Mouse (Mus musculus) embryo, embryonic 10.5 days (tissue): ENCODE results near the gene Hspa5.
"Not testable (repeated sequence)": the region's sequence is repeated elsewhere in the genome, so short reads cannot be mapped to it uniquely, and the experiment has no call there.

Experiments used
- DNase-seq: peaks from one replicate; pipeline ENCODE4 v3.0.0-alpha.2; 2015; ENCODE audit warnings: low spot score

Gene Hspa5

DNA sequence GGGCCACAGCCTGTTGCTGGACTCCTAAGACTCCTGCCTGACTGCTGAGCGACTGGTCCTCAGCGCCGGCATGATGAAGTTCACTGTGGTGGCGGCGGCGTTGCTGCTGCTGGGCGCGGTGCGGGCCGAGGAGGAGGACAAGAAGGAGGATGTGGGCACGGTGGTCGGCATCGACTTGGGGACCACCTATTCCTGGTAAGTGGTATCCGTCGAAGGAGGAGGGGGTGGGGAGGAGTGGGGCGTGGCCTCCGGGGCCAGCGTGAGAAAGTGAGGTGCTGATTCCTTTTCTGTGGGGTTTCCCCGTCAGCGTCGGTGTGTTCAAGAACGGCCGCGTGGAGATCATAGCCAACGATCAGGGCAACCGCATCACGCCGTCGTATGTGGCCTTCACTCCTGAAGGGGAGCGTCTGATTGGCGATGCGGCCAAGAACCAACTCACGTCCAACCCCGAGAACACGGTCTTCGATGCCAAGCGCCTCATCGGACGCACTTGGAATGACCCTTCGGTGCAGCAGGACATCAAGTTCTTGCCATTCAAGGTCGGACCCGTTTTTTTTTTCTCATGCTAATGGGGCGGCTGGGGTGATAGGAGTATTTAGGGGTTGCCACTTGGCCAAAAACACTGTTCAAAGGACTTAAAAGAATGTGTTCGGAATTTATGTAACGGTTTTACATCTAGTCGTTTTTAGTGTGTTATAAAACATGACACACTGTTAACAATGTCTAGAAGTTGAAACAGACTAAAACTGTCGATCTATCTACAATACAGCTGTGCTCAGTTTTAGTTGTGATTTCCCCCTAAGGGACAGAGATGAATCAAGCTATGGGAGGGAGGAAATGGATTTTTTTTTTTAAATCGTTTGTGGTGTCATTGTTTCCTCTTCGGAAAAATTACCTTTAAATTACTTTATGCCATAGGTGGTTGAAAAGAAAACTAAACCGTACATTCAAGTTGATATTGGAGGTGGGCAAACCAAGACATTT, 774 bp downstream of the Hspa5 start:
- DNase-seq, result peak; percentile 65

DNA sequence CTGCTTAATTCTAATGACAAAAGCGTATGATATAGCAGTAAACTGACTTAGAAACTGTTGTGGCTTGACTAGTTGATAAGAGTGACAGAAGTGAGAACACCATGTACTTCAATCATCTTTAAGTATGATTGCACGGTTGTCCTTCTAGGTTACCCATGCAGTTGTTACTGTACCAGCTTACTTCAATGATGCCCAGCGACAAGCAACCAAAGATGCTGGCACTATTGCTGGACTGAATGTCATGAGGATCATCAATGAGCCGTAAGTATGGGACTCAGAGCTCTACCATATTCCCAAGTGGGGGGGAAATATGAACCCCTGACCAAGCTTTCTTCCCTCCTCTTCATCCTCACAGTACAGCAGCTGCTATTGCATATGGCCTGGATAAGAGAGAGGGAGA, 1.9 kb downstream of the Hspa5 start:
- DNase-seq, result no peak

DNA sequence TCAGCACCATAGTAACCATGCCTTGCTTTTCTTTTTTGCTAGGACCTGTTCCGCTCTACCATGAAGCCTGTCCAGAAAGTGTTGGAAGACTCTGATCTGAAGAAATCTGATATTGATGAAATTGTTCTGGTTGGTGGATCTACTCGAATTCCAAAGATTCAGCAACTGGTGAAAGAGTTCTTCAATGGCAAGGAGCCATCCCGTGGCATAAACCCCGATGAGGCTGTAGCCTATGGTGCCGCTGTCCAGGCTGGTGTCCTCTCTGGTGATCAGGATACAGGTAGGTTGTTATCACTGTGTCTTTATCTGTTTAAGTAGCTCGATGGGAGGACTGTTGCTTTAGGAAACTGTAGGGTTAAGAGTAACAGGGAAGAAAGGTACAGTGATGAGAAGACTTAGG, 2.7 kb downstream of the Hspa5 start:
- no peak for DNase-seq

DNA sequence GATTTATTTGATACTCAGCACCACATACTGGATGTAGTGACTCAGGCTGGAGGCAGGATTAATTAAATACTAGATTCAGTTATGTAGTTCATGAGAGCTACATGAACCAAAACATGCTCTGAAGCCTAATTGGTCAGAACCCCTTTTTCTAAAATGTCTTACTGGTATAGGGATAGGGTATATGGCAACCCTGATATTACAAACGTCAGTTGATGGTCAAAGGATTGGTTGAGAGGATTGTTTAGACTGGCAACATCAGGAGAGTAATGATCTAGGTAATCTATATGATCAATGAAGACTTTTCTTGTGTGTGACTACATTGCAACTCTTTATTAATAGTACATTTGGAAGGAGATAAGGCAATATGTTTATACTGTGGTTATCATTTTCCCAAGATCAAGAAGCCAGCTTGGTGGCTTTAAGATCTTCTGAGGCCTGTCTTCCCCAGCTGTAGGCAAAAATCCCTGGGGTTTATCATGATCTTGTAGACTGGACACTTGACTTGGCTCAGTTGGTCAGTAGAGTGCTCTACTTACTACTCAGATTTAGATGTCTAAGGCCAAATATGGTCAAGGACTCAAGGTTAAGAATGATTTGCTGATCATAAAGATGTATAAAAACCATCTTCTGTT, 5.6 kb downstream of the Hspa5 start:
- DNase-seq, result no peak

DNA sequence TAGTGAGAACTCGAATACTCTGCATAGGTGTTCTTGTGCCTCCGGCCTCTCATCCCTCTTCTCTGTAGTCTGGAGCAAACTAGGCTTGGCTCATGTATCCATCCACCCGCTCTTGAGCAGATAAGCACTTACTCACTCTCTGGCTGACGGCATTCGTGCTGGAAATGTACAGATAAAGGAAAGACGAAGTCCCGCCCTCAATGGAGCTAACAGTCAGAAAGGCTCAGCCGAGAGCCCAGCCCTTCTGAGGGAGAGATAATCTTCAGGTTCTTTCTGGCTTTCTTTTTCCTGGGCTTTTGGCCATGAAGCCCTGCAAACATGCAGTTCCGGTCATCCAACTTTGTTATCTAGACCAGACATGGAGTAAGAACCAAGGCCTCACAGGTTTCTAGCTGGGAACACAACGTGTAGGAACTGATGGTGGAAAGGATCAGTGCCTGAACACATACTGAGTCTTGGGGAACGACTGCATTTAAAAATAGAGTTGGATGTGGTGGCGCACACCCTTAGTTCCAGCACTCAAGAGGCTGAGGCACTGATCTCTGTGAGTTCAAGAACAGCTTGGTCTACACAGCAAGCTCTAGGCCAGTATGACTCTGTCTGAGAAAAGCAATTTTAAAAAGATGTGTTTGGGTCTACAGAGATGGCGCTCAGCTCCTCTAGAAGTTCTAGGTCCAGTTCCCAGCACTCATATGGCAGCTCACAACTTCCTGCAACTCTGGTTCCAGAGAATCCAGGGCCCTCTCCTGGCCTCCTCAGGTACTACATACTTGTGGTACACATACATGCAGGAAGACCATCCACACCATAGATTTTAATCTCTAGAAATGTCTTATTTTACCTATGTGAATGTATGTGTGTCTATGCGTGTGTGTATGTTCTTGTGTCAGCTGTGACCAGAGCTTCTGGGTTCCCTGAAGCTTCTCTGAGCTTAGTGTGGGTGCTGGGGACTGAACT, 11.6 kb downstream of the Hspa5 start:
- no peak for DNase-seq

GRCm38 (mm10) chr2:34784085-34784484, 12.3 kb downstream of the Hspa5 start:
- DNase-seq, result peak; percentile 62

GRCm38 (mm10) chr2:34790282-34790681, 18.5 kb downstream of the Hspa5 start:
- DNase-seq, result no peak

GRCm38 (mm10) chr2:34792543-34792942, 20.8 kb downstream of the Hspa5 start:
- DNase-seq, result not testable (repeated sequence)

- no peak for DNase-seq
Observed at GRCm38 (mm10) chr2:34794511-34794910, 22.7 kb downstream of the Hspa5 start.

DNA sequence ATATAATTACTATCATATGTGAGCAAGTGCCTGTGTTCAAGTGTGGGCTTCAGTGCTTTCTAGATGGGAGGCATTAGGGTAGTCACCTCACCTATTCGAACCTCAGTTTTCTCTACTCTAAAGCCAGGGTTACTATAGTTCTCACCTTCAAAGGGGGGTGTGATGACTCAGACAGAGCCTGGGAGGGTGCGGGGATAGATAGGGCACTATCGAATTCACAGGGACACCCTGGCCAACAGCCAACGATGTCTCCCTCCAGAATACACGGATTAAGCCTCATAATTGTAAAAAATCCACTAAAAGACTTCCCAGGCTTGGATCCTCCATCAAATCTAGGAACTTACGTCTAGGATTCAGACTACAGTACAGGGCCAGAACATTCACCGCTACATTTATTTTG, 23.7 kb downstream of the Hspa5 start:
- DNase-seq, result no peak

DNA sequence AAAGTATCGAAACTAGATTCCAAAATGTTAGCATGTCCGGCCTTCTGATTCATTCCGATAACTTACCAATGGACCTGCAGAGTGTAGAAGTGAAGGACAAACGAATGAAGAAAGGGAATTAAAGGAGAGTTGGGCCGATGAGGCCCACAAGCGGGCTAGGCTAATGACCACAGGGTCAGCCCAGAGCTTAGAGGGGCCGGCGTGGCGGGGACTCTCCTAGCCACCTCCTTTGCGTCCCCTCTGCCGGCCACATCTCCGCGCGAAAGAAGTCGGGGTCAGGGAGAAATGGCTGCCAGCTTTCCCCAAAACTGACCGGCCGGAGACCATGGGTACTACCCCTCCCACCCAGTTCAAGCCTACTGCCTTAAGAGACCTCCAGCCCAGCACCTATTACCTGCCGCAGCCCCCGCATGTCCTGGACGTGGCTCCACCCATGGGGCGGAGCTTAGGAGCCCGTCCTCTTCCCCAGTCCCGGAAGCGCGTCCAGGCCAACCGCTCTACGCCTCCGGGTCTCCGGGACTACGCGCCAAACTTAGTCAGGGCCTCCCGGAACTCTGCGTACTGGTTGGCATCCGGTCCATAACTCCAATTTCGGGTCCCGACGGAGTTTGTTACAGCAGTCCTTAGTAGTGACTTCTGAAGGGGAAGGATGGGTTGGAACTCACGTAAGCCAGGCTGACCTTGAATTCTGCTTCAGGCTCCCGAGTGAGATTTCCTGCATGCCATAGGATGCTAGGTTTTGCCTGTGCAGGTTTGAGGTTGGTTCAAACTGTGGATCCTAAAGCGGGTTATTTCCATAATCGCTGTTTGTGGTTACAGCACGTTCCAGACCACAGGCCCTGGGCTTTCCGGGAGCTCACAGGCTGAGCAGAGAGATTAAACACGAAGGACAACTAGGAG, 27.8 kb downstream of the Hspa5 start, which contains the start of gene Rabepk:
Gene Rabepk (minus strand): TSS at position 556 of the 900 bp plus-strand sequence.
- DNase-seq, result peak; percentile 93

DNA sequence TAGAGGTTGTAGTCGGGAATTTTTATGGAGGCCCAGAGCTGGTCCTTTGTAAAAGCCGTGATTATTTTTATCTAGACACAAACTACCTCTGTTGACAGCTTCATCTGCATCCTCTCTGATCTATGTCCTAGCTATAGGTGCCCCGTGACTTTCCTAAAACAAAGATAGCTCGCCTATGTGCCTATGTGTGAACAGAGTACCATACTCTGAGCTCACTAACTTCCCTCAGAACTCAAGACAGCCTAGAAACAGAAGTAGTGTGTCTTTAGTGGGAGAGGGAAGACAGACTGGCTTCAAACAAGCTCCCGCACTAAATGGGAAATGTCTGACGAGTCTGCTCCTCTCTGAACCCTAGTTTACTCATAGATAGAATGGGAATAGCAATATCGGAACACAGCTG, 28.6 kb downstream of the Hspa5 start:
- DNase-seq, result no peak

GRCm38 (mm10) chr2:34801516-34802482, 30.0 kb downstream of the Hspa5 start:
- peak; percentile 100 for DNase-seq

DNA sequence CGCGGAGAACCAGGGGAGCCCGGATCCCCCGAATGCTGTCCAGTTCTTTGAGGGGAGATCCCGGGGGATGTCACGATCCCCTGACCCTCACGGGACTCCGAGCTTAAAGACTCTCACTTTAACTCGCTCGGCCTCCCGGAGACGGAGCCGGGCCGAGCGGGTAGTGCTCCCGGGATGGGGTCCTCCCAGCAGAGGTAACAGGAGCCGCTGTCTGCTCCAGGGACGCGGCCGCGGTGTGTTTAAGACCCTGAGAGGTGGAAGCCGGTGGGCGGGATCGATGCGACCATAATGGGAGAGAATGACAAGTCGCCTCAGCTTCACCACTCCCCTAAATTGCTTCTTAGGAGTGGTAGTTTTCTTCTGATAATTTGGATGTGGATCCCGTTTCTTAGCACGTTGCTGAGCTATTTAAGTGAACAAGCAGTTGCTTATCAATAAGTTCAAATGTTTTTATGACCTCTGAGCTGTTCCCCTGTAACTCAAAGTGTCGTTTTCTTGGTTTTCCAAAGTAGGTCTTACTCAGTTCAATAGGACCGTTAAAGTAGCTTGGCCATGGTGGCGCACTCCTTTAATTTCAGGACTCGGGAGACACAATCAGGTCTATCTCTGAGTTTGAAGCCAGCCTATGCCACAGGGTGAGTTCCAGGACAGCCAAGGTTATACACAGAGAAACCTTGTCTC, 30.9 kb downstream of the Hspa5 start:
- peak; percentile 41 for DNase-seq

- DNase-seq, result no peak
Observed at GRCm38 (mm10) chr2:34803746-34804145, 32.0 kb downstream of the Hspa5 start.

- no peak for DNase-seq
Observed at GRCm38 (mm10) chr2:34804172-34804571, 32.4 kb downstream of the Hspa5 start.

GRCm38 (mm10) chr2:34804815-34805214, 33.0 kb downstream of the Hspa5 start:
- DNase-seq, result no peak

DNA sequence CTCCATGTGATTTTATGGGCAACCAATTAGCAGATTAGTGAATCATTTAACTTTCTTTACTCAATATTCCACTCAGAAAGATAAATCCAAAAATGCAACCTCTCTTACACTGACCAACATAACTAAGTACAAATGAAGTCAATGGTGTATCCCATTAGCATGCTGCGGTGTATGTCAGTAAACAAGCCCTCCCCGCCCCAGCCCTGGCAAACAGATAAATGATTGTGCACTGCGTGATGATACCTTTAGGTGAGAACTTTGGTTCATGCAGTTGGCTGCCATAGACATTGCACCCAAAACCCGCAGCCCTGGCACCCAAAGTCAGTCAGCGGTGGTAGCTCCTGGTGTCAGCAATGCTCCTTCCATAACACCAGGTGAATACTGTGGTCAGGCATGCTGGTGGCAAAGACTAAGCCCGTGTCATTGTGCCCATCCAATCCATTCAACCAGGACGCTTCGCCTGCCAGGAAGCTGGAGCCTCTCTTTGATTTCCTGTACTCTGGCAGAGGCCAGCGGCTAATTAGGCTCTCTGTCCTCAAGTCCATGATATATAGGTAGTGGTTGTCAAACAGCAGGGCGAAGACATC, 33.7 kb downstream of the Hspa5 start:
- DNase-seq, result no peak

DNA sequence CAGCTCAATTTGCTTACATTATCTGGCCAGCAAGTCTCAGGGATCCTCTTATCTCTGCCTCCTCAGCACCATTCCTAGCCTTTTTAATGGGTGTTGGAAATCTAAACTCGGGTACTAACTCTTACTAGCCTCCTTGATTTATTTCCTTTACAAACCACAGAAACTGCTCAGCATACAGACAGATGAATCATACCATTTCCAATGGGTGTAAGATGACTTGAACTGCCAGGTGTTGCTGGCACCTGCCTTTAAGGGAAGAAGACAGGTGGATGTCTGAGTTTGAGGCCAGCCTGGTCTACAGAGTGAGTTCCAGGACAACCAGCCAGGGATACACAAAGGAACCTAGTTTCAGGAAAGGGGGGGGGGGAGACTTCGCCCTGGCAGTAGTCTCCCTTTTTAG, 36.3 kb downstream of the Hspa5 start:
- no peak for DNase-seq
